Mouse (Mus musculus): ENCODE data around the gene Itpr1. TPM values are rescaled to one million over a fixed set of nuclear protein-coding genes. Genes with fewer than 3 reads are reported as not detected.

Itpr1 gene
- polyA plus RNA-seq, 1 experiment from 2014 or later, result 10.8 TPM

GRCm38 (mm10) chr6:108367412-108367811 lies 154.5 kb downstream of the Itpr1 start:
- H3K9me3 ChIP-seq (replicated peaks), result no peaks in the 10 kb centered on the region
- H3K4me1 ChIP-seq, result no peaks in the 10 kb centered on the region
- H3K4me2 ChIP-seq (replicated peaks), result no peak overlapping the region
- H3K36me3 ChIP-seq, result 0 out of 2 replicates have a peak, but pooled peaks cover 3% of the 10 kb centered on the region
- ATAC-seq (ENCODE audit: insufficient number of reproducible peaks, low FRiP score, low TSS enrichment, low read depth), result no peak
- no peaks in the 10 kb centered on the region for H3K27me3 ChIP-seq
- H3K27ac ChIP-seq (replicated peaks), result no peak overlapping the region
- H3K4me3 ChIP-seq (replicated peaks), result no peak overlapping the region
- WGBS, result 86% methylated on average over 4 of the region's 4 CpGs
- no peak overlapping the region for H3K9ac ChIP-seq

- no peak for ATAC-seq (ENCODE audit: insufficient number of reproducible peaks, low FRiP score, low TSS enrichment, low read depth)
- Histone ChIP-seq H3K4me3 (replicated peaks) (no peak overlapping the region), H3K36me3 (0 out of 2 replicates have a peak, but pooled peaks cover 3% of the 10 kb centered on the region), H3K27ac (replicated peaks) (no peak overlapping the region), H3K27me3 (no peaks in the 10 kb centered on the region), H3K9ac (no peak overlapping the region), H3K9me3 (replicated peaks) (no peaks in the 10 kb centered on the region), H3K4me2 (replicated peaks) (no peak overlapping the region), H3K4me1 (no peaks in the 10 kb centered on the region)
- 96% methylated on average over 11 of the region's 11 CpGs for WGBS
Measured at GRCm38 (mm10) chr6:108369031-108369430, 156.1 kb downstream of the Itpr1 start.

GRCm38 (mm10) chr6:108371347-108371893 lies 158.5 kb downstream of the Itpr1 start:
- H3K27ac ChIP-seq (replicated peaks), result no peak overlapping the region
- H3K27me3 ChIP-seq, result no peaks in the 10 kb centered on the region
- 0 out of 2 replicates have a peak, but pooled peaks cover 3% of the 10 kb centered on the region for H3K36me3 ChIP-seq
- H3K9ac ChIP-seq, result no peak overlapping the region
- H3K4me3 ChIP-seq (replicated peaks), result no peak overlapping the region
- no peak overlapping the region for H3K4me2 ChIP-seq (replicated peaks)
- WGBS, result 81% methylated on average over 7 of the region's 7 CpGs
- H3K4me1 ChIP-seq, result no peaks in the 10 kb centered on the region
- H3K9me3 ChIP-seq (replicated peaks), result no peaks in the 10 kb centered on the region
- no peak for ATAC-seq (ENCODE audit: insufficient number of reproducible peaks, low FRiP score, low TSS enrichment, low read depth)

GRCm38 (mm10) chr6:108374019-108374418 lies 161.1 kb downstream of the Itpr1 start:
- Histone ChIP-seq H3K27me3 (no peaks in the 10 kb centered on the region), H3K4me3 (replicated peaks) (no peak overlapping the region), H3K9me3 (replicated peaks) (no peaks in the 10 kb centered on the region), H3K9ac (no peak overlapping the region), H3K4me1 (no peaks in the 10 kb centered on the region), H3K4me2 (replicated peaks) (no peak overlapping the region), H3K36me3 (0 out of 2 replicates have a peak, but pooled peaks cover 3% of the 10 kb centered on the region), H3K27ac (replicated peaks) (no peak overlapping the region)
- no peak for ATAC-seq (ENCODE audit: insufficient number of reproducible peaks, low FRiP score, low TSS enrichment, low read depth)
- WGBS, result 55% methylated on average over 7 of the region's 7 CpGs

DNA sequence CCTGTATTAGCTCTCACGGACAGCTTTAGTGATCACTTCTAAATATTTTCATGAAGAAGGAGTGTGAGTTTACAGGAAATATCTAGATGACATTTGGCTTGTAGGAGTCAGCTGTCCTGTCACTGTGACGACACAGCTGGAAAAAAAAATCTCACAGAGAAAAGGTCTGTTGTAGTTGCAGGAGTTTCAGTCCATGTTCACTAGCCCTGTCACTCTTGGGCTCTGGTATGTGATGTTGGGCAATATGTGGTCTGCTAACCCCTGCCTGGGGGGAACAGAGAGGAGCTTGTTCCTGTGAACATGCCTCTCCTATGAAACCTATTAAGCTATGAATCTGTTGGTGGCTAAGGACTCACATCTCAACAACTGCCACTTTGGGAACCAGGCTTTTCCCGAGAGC lies 166.1 kb downstream of the Itpr1 start:
- Histone ChIP-seq H3K9me3 (replicated peaks) (no peaks in the 10 kb centered on the region), H3K9ac (no peak overlapping the region), H3K4me3 (replicated peaks) (no peak overlapping the region), H3K27ac (replicated peaks) (no peak overlapping the region), H3K36me3 (peaks cover 17% of the 10 kb centered on the region), H3K4me1 (no peaks in the 10 kb centered on the region), H3K27me3 (no peaks in the 10 kb centered on the region), H3K4me2 (replicated peaks) (no peak overlapping the region)
- WGBS, result 72% methylated on average over 3 of the region's 3 CpGs
- no peak for ATAC-seq (ENCODE audit: insufficient number of reproducible peaks, low FRiP score, low TSS enrichment, low read depth)

- H3K4me3 ChIP-seq (replicated peaks), result no peak overlapping the region
- H3K27ac ChIP-seq (replicated peaks), result no peak overlapping the region
- WGBS, result 79% methylated on average over 2 of the region's 2 CpGs
- ATAC-seq (ENCODE audit: insufficient number of reproducible peaks, low FRiP score, low TSS enrichment, low read depth), result no peak
- no peaks in the 10 kb centered on the region for H3K4me1 ChIP-seq
- H3K27me3 ChIP-seq, result no peaks in the 10 kb centered on the region
- H3K36me3 ChIP-seq, result peaks cover 17% of the 10 kb centered on the region
- no peak overlapping the region for H3K9ac ChIP-seq
- H3K4me2 ChIP-seq (replicated peaks), result no peak overlapping the region
- no peaks in the 10 kb centered on the region for H3K9me3 ChIP-seq (replicated peaks)
Measured at GRCm38 (mm10) chr6:108380209-108380608, 167.3 kb downstream of the Itpr1 start.

GRCm38 (mm10) chr6:108390624-108391324 lies 177.9 kb downstream of the Itpr1 start:
- H3K4me2 ChIP-seq (replicated peaks), result no peak overlapping the region
- no peak overlapping the region for H3K4me3 ChIP-seq (replicated peaks)
- no peaks in the 10 kb centered on the region for H3K4me1 ChIP-seq
- 79% methylated on average over 6 of the region's 6 CpGs for WGBS
- no peaks in the 10 kb centered on the region for H3K27me3 ChIP-seq
- no peak for ATAC-seq (ENCODE audit: insufficient number of reproducible peaks, low FRiP score, low TSS enrichment, low read depth)
- H3K9ac ChIP-seq, result no peak overlapping the region
- no peaks in the 10 kb centered on the region for H3K9me3 ChIP-seq (replicated peaks)
- peaks cover 18% of the 10 kb centered on the region for H3K36me3 ChIP-seq
- no peak overlapping the region for H3K27ac ChIP-seq (replicated peaks)

GRCm38 (mm10) chr6:108393131-108393530 lies 180.2 kb downstream of the Itpr1 start:
- no peaks in the 10 kb centered on the region for H3K27me3 ChIP-seq
- H3K9ac ChIP-seq, result no peak overlapping the region
- no peaks in the 10 kb centered on the region for H3K9me3 ChIP-seq (replicated peaks)
- H3K4me1 ChIP-seq, result no peaks in the 10 kb centered on the region
- no peak for ATAC-seq (ENCODE audit: insufficient number of reproducible peaks, low FRiP score, low TSS enrichment, low read depth)
- H3K36me3 ChIP-seq, result peaks cover 21% of the 10 kb centered on the region
- H3K4me3 ChIP-seq (replicated peaks), result no peak overlapping the region
- WGBS, result 70% methylated on average over 8 of the region's 8 CpGs
- H3K4me2 ChIP-seq (replicated peaks), result no peak overlapping the region
- no peak overlapping the region for H3K27ac ChIP-seq (replicated peaks)

- no peak for ATAC-seq (ENCODE audit: insufficient number of reproducible peaks, low FRiP score, low TSS enrichment, low read depth)
- no peak overlapping the region for H3K4me3 ChIP-seq (replicated peaks)
- no peaks in the 10 kb centered on the region for H3K27me3 ChIP-seq
- H3K4me1 ChIP-seq, result no peaks in the 10 kb centered on the region
- H3K4me2 ChIP-seq (replicated peaks), result no peak overlapping the region
- 88% methylated on average over 3 of the region's 3 CpGs for WGBS
- no peak overlapping the region for H3K9ac ChIP-seq
- H3K27ac ChIP-seq (replicated peaks), result no peak overlapping the region
- H3K9me3 ChIP-seq (replicated peaks), result no peaks in the 10 kb centered on the region
- peaks cover 36% of the 10 kb centered on the region for H3K36me3 ChIP-seq
Measured at GRCm38 (mm10) chr6:108397956-108398355, 185.1 kb downstream of the Itpr1 start.

DNA sequence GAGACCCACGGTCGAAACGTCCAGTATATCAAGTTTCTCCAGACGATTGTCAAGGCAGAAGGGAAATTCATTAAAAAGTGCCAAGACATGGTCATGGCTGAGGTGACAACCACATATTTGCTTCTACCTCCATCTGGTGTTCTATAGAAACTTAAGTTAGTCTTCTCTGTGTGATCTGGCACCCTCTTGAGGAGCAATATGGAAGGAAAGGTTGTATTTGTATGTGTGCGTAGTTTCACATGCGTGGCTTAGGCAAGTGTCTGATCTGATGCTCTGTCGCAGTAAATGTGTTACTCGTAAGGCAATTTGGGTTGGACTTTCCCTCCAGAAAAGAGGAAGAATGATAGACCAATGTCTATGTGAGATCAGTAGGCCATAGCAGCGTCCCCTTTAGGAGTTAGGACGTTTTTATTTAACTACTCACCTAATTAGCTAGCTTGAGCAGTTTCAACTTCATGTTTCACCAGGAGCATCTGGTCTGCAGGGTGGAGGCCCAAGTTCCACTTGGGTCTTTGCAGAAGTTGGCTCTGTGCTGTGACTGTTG lies 188.6 kb downstream of the Itpr1 start:
- 86% methylated on average over 10 of the region's 10 CpGs for WGBS
- H3K27me3 ChIP-seq, result no peaks in the 10 kb centered on the region
- H3K27ac ChIP-seq (replicated peaks), result no peak overlapping the region
- no peak for ATAC-seq (ENCODE audit: insufficient number of reproducible peaks, low FRiP score, low TSS enrichment, low read depth)
- H3K4me3 ChIP-seq (replicated peaks), result no peak overlapping the region
- H3K9me3 ChIP-seq (replicated peaks), result no peaks in the 10 kb centered on the region
- no peak overlapping the region for H3K9ac ChIP-seq
- H3K4me1 ChIP-seq, result no peaks in the 10 kb centered on the region
- peaks cover 30% of the 10 kb centered on the region for H3K36me3 ChIP-seq
- no peak overlapping the region for H3K4me2 ChIP-seq (replicated peaks)

DNA sequence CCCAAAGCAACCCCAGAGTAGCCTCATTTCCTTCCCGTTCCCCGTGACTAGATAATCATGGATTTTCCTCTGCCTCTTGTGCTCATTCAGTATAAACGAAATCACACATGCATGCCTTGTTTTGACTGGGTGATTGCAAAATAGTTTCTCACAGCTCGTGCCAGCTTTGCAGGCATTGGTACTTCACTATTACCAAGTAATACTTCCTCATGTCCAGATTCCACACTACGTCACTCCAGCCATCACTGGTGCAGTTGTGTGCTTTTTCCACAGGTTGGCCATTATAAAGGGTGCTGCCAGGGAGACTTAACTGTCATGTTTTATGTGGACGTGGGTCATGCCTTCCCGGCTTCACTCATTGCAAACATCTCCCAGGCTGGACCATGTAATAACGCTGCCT lies 191.8 kb downstream of the Itpr1 start:
- no peaks in the 10 kb centered on the region for H3K27me3 ChIP-seq
- H3K4me2 ChIP-seq (replicated peaks), result no peak overlapping the region
- WGBS, result 85% methylated on average over 8 of the region's 8 CpGs
- H3K36me3 ChIP-seq, result peaks cover 28% of the 10 kb centered on the region; the same call in 1 of the 2 replicates
- no peak overlapping the region for H3K4me3 ChIP-seq (replicated peaks)
- H3K9ac ChIP-seq, result no peak overlapping the region
- H3K4me1 ChIP-seq, result no peaks in the 10 kb centered on the region
- no peak for ATAC-seq (ENCODE audit: insufficient number of reproducible peaks, low FRiP score, low TSS enrichment, low read depth)
- no peaks in the 10 kb centered on the region for H3K9me3 ChIP-seq (replicated peaks)
- H3K27ac ChIP-seq (replicated peaks), result no peak overlapping the region

Data from embryonic facial prominence, embryonic 15.5 days (tissue).